Mouse (Mus musculus): ENCODE measurements around the gene P2rx7.

- TF ChIP-seq POLR2A (IDR thresholded peaks at IDR 0.05; ENCODE audit: low read depth, low read length), result no peak
- TF ChIP-seq CTCF (IDR thresholded peaks at IDR 0.05; ENCODE audit: borderline replicate concordance, insufficient read depth, low read length), result no peak
These were observed 92.1 kb downstream of the P2rx7 start for GRCm38 (mm10) chr5:122735853-122736252.
